Mouse (Mus musculus) cerebellum, adult 18-20 months (tissue): ENCODE measurements around the gene Rcsd1.
A peak's percentile ranks its signal among the peaks of the same experiment; 100 is the strongest.

Source experiments
- DNase-seq, 2 experiments: peaks; one replicate each; pipeline ENCODE4 v3.0.0; 2021

Gene Rcsd1

DNA sequence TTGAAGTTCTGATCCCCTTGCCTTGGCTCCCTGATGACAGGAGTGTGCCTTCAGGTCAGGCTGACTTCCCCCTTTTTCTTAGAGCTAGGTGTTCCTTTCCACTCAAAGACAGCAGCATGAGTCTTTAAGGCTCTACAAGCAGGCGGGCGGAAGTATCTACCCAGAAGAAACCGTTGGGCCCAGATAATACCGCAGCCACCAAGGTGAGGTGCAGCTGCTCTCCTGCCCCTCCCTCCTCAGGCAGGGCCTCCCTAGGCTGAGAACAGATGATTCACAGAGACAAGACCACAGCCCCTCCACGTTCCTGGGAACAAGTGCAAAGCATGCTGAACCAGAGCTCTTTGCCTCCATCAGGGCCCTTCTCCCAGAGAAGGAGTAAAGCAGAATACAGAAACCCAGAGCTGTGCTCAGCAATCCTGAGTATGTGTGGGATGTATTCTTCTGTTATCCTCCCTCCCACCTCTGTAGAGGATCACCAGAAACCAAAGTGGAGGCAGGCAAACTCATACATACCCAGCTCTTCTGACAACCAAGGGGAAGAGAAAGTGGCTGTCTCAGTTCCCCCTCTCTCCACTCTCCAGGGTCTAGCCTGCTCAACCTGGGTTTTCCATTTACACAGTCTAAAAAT lies at the start of gene Rcsd1:
Gene Rcsd1 (minus strand): TSS at position 129 of the 628 bp plus-strand sequence.
- no peak for DNase-seq

DNA sequence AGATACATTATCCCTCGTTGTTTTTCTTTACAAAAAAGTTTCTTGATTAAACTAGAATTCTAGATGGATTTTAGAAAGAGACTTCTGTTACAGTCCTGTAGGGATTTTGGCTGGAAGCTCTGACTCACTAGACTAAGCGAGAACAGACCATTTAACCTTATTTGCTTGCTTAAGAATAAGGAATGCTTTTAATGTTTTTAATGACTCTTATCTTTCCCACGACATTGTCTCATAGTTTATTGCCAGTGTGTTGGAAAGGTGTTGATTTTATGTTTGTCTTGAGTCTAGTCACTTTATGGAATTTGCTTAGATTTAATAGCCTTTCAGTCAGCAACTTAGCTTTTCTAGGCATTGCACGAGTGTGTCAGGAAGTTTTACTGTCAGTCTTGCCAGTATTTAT lies 45.6 kb upstream of the Rcsd1 start:
- no peak for DNase-seq

DNA sequence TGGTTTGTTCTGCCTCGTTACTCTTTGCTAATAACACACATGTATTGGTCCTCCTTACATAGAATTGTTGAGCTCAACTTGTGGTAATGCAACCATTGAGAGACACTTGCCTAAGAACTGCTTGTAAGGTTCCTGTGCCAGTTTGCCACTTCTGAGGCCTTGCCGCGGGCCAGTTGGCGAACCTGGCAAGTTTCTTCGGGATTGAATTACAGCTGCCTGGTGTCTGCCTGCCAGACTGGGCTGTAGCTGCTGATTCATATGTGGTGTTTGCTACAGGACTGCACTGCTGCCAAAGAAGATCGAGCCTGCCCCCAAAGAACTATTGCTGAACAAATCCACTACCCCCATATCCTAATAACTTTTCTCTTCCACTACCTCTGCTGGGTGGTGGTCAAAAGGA lies 44.6 kb upstream of the Rcsd1 start:
- no peak for DNase-seq

DNA sequence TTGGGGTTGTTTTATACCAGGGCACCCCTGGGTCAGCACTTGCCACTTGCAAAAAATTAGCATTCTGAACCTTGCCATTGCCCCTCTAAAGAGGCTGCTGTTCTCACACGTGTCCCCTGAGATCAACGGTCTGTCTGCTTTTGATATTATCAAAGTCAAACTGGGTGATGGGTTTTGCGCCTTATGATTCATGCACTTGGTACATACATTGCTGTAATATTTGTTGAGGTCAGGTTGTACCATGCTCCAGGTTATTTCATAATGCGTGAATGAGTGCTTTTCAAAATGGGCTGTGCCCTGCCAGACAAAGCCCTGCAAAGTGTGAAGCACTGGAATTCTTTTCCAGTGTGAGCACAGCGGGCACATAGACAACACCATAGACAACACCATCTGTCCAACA lies 42.3 kb upstream of the Rcsd1 start:
- DNase-seq, result no peak

DNA sequence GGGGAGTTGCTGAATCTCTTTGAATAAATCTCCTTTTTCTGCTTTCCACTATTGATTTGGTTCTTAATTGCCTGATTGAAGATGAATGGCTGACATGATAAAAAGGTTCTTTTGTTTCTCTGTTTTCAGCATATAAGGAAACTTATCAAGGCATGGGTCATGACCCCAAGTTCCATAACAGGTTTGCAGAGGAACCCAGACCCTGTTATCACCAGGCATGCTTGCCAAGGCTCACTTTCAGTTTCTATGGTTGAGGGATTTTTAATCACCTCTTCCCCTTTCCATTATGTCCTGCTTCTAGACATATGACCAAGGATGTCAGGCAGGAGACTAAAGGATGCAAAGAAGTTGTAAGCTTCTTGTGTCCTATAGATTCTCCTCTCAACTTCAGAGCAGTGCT lies 41.6 kb upstream of the Rcsd1 start:
- no peak for DNase-seq

DNA sequence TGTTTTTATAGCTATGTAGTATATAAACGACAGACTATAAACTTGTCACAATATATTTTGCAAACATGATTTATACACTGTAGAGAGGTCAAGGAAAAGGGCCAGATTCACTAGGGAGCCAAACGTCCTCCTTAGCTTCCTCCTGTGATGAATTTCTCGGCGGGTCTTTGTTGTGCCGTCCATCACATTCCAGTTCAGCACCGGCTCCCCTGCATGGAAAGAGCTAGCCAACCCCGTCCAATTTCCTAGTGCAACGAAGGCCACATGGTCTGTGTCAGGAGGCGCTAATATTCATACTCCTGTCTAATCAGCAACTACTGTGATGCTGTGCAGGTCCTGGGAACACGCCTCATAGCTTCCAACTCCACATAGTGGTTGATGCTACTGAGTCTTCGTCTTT lies 38.5 kb upstream of the Rcsd1 start:
- no peak for DNase-seq

DNA sequence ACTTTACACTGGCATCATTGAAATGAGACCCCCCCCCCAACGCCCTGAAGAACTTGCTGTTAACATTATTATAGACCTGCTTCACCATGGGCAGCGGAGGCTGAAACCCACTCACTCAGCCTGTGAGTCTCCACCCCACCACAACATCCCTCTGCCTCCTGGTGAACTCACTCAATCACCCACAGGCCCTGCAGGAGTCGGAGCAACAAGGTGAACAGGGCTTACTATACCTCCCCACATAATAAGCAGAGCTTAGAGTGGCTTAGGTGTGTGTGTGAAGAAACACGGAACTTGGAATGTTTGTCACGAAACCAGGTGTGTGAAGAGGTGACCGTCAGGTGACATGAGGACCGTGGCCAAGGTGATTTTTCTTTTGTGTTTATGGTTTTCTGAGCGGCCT lies 32.4 kb upstream of the Rcsd1 start:
- no peak for DNase-seq

DNA sequence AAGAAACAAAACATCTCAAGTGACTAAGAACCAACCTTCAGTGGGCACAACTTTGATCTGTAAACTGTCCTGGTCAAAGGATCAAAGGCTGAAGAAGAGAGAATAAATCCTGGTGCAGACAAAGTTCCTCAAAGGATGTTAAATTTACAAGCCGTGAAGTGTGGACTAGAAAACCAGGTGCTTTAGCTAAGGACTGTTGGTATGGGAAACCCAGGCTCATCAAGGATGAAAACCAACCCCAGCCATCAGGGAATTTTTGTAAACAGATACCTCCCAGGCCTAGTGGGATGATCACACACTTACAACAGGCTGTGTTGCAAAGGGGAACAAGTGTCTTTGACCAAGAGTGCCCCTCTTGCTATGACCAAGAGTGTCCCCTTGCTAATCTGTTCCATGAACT lies 29.4 kb upstream of the Rcsd1 start:
- DNase-seq, result no peak

DNA sequence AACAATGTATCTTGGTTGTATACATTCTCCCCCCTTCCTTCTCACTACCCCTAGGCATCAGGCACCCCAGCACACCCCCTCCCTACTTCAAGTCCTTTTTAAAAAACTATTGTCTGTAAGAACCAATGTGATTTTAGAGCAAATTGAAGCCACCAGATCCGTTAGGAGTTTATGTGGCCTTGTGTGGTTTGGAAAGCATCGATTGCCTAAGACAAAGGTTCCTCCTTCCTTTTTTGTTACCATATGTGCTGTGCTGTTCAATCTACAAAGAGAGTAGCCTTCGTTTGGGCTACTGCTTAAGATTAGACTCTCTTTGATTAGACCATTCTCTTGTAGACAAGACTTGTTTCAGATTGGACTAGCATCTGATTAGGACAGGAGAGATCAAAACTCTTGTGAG lies 28.3 kb upstream of the Rcsd1 start:
- no peak for DNase-seq

DNA sequence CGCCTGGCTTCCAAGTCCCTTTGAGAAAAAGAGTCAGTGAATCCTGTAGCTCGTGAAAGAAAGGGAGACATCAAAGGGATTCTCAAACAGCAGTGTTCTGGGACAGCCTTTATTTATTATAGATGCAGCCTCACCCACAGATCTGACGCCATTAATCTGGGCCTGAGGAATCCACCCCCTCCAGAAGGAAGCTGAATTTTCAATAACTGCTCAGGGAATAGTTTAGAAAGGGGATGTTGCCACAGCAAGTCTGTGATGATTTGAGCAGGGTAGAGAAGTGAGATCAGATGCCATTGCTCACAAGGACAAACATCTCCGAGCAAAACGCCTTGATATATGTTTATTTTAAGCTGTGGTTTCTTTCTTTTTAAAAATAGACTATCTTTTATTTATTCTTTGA lies 27.9 kb upstream of the Rcsd1 start:
- no peak for DNase-seq

DNA sequence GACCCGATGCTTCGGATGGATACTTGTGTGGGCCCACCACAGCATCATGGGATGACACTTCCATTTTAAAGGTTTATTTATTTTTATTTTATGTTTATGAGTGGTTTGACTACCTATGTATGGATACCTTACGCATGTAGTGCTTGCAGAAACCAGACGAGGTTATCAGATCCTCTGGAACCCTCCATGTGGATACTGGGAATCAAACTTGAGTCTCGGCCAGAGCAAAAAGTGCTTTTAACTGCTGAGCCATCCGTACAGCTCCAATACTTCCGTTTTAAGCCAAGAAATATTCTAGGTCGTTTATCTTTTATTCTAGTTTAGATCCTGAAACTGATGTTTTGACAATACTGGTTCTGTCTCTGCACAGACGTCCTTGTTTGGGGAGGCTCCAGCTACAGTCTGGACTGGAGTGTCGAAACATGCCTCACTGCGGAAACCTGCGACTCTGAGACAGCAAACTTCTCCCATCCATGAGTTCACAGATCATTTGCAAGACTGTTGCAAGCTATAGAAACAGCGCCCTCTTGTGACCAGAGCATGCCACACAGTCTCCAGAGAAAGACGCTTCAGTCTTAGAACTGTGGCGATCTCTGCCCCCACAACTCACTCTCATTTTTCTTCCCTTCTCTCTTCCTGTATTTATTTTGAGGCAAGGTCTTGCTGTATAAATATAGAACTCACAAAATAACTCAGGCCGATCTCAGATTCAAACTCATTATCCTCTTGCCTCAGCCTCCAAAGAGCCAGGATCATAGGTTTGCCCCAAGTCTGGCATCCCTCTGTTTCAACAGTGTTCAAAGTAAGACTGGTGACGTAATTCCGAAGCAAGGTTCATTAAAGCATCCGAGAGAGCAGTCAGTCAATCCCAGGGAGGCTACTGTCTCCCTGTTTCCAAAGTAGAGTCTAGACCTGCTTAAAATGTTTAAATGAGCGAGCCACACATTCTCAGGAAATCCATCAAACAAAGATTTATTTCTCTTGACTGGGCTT lies 26.6 kb upstream of the Rcsd1 start:
- DNase-seq, result peak; percentile 84 to 86

DNA sequence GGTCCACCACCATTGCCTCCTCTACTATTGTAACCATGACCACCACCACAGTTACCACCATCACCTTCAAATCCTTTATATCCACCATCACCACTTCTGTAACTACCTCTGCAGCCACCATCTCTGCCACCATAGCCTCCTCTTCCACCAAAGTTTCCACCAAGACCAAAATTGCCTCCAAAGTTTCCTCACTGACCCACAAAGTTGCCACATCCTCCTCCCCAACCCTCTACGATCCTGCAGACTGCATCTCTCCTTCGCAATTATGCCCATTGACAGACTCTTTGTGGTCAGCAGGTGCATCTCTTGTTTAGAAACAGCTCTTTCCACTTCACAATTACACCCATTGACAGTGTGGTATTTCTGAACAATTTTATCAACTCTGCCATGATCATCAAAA lies 25.3 kb upstream of the Rcsd1 start:
- DNase-seq, result no peak

DNA sequence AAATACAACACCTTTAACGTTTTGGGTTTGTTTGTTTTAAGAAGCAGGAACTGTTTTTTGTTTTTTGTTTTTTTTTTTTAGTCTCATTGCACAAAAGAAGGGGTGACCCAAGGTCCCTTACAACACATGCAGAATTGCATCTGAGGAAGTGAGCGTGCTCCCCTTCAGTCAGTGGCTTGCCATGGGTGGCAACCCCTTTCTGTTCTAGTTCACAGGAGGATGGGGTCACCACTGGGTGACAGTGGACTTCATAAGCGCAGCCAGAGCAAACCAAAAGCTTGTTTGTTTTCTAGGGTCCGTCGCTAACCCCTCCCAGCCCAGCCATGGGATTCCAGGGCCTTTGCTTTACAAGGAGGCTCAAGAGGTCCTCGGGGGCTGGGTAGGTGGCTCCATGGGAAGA lies 22.0 kb upstream of the Rcsd1 start:
- no peak for DNase-seq

DNA sequence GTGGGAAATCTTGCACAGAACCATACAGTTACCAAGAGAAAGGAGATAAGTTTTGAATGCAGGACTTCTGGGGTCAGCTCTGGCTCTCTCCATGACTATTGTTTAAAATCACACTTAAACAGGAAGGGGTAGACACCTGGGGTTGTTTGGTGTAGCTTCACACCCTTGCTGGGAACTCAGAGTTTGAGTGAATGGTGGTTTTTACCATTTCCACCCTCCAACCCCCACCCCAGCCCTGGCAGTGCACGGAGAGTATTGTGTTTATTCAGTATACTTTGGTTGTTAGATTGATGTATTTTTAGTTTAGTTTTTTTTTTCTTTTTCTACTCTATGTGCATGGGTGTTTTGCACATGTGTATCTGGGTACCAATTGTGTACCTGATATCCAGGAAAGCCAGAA lies 20.6 kb upstream of the Rcsd1 start:
- no peak for DNase-seq

DNA sequence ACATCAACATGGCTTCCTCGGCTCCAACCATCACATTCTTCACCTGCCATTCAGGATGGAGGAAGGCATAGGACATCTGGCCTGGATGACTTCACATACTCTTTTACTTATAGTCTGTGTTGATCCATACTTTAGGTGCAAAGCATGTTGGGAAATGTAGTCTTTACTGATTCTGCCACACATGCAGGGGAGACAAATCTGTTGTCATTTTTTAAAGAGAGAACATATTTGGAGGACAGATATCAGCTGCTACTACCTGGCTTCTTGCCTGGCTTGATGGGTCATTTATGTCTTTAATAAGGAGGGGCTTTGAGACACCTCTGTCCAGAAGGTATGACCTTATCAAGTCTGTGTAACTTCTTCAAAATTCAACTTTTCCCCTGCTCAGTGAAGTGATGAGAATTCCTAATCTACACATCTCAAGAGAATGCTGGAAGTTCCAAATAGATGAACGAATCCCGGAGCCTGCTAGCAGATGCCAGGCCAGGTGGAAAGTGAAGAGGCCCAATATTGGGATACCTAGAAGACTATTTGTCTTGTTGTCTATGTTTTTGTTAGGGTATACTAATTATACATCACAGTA lies 18.6 kb upstream of the Rcsd1 start:
- DNase-seq, result no peak

DNA sequence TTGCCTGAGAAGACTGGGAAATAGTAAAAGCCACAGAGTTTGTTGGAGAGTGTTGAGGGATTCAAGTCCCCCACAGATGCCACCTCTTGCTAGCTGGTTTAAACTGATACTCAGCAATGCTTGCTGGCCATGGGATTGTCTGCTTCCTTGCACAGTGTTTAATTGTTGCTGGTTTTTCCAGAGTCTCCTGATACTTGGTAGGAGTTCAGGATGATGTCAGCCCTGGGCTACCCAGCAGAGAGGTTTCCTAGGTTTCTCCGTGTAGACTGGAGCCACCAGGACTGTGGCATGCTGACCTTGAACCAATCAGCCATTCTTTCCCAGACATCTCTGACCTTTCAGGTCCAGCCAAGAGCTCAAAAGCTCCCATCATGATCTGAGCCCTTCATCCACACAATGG lies 17.4 kb upstream of the Rcsd1 start:
- no peak for DNase-seq

DNA sequence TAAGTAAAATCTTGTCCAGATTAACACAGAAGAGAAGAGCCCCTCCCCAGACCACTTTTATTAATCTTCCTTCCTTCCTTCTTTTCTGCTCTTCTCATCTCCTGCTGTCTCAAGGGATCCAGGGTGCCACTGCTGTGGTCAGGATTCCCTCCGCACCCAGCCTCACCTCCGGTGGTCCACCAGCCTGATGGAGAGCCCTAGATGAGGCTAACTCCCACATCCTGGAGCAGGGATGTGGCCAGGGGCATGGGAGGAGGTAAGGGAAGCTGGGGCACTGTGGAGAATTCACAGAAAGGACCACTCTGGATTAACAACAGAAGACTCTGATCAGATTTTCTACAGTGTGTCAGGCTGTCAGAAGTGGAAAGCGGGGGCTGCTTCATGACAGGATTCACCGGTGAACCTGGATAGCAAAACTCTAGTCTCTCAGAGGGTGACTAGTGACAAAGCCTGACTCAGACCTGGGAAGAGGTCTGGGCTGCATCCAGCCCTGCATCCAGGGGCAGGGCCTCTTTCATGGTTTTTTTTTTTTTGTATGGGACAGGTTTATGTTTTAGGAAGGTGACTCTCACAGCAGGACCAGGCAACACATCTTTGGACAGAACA lies 15.6 kb upstream of the Rcsd1 start:
- no peak for DNase-seq

DNA sequence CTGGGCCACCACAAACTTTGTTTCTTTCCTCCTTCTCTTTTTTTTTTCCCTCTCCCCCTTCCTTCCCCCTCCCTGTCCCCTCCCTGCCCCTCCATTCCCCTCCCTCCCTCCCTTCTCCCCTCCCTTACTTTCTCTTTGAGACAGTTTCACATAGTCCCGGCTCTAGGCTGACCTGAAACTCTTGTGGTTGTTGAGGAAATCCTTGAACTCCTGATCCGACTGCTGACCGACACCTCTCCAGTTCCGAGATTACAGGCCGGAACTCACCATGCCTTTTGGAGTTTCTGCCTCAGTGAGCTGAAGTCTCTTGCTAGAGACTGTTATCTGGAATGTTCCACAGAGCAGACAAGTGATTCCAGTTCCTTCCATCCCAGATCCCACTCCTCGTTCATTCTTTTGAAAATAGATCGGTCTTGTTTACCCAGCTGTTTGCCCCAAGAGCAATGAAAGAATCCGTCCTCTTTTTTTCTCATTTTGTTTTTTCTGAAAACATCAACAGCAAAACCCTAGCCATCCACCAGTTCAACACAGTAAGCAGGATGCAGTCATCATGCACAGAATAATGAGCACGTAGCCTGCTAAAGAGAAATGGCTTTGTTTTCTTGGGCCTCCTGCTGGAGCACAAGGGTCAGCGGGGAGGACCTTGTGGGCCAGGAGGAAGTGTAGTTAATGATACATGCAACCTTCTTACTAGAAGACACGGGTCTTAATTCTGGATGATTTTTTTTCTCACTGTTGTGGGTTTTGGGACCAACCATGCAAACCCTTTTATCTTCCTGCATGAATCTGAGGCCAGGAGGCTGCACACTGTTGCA lies 14.9 kb upstream of the Rcsd1 start:
- DNase-seq, result no peak

DNA sequence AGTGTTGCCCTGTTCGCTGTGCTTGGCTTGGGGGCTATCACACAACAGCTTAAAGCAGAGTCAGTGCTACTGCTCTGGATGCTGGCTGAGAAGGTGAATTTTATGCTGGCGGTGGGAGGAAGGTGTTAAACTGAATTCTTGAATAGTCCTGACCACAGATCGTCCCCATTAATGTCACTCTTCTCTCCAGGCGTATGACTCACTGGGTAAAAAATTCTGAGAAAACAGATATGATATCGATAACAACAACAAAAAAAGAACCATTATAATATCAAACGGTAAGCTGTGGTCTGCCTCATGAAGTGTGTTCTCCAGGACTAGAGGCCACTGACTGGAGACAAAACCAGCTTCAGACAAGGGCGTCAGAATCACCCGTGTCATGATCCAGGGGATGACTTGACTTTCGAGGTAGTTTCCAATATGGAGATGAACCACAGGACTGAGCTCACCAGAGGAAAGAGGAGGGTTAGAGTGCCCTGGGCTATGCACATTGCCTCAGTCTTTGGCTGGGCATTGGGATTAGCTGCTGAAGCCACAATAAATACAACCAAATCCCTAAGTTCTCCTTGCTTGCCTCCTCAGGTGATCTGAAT lies 13.1 kb upstream of the Rcsd1 start:
- DNase-seq, result no peak

DNA sequence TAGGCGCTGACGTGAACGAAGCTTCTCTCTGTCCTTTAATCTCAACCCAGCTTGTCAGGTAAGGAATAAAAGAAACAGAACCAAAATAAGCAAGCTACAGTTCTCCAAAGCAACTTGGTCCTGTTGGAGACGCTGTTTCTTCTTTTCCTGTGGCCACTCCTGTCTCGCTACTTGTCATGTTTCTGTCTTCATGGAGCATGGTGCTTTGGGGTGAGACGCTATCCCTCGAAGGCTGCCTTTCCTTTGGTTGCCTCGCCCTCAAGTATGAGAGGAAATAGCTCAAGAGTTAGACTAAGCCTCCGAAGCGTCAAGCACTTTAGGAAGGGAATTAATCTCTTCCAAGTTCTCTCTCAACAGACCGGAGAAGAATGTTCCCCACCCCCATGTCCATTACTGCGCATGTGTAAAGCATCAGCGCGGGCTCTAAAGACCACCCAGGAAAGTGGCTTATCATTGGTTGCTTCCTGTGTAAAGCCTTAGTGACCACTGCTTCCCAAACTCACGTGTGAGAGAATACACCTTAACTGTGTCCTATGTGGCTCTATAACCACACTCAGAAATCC lies 9.1 kb upstream of the Rcsd1 start:
- no peak for DNase-seq

DNA sequence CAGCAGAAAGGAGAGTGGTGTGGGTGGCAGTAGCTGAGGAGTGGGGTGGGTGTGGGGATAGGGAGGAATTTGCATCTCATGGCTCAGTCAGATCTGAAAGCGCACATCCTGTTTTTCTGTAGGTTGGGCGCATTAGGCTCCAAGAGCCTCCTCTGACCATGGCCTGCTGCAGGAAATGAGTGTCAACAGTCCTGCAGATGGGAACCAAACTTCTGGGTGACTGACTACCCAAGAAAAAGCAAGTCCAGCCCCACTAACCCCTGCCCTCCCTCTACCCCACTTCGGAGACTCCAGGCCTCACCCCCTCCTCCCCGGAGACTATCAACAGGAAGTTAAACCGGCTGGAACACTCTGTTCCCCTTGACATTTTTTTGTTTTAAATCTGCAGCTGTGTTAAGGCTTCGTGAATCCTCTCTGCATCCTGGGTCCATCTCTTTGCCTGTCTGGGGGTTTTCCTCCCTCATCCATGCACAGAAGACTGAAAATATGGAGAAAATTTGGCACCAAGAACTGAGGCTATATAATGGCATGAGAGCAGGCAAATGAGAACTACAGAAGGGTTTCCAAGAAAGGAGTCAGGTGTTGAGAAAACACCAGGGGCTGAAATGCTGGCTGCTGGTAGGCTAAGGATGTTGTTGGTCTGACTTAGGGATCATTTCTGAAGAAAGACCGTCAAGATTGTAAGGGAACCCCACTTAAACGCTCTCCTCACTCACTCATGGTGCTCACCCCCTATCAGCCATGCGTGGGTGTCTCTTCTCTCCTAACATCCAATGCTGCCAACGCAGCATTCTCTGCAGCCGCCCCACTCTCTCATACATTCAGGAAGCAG lies 8.4 kb upstream of the Rcsd1 start:
- DNase-seq, result no peak
